Mouse (Mus musculus) v-Abl transformed pro-B cells (cell line): Measurements from ENCODE around the gene Ctsc.

Experiments used
- in situ Hi-C, 2 experiments: fragments of 400-800 bp; cut with MboI; formaldehyde crosslinking; loops; one replicate each; pipeline ENCODE4 v1.15.1; 2025; ENCODE audit not compliant: unreplicated experiment in 2 of 2

Gene Ctsc

GRCm38 (mm10) chr7:88292044-88292443, 14.2 kb downstream of the Ctsc start:
- in situ Hi-C loops, result no loop called here

- in situ Hi-C loops, result no loop called here
These were observed 16.0 kb downstream of the Ctsc start for GRCm38 (mm10) chr7:88293907-88294306.

- in situ Hi-C loops, result no loop called here
These were observed 18.1 kb downstream of the Ctsc start for GRCm38 (mm10) chr7:88295989-88296388.

- in situ Hi-C loops, result no loop called here
These were observed 19.0 kb downstream of the Ctsc start for GRCm38 (mm10) chr7:88296932-88297331.

GRCm38 (mm10) chr7:88305750-88306149, 27.9 kb downstream of the Ctsc start:
- in situ Hi-C loops, result loop anchor here in 1 of 2 experiments (25.0 kb wide), 1 partner anchor 468 kb away; no protein-coding TSS in a partner anchor

- in situ Hi-C loops, result loop anchor here in 1 of 2 experiments (25.0 kb wide), 1 partner anchor 469 kb away; no protein-coding TSS in a partner anchor
These were observed 28.8 kb downstream of the Ctsc start for GRCm38 (mm10) chr7:88306725-88307124.

- in situ Hi-C loops, result loop anchor here in 1 of 2 experiments (25.0 kb wide), 1 partner anchor 473 kb away; no protein-coding TSS in a partner anchor
These were observed 32.7 kb downstream of the Ctsc start for GRCm38 (mm10) chr7:88310398-88311180.

- in situ Hi-C loops, result loop anchor here in 1 of 2 experiments (25.0 kb wide), 1 partner anchor 479 kb away; no protein-coding TSS in a partner anchor
These were observed 38.5 kb downstream of the Ctsc start for GRCm38 (mm10) chr7:88316408-88316807.

- in situ Hi-C loops, result loop anchor here in 1 of 2 experiments (25.0 kb wide), 1 partner anchor 481 kb away; no protein-coding TSS in a partner anchor
These were observed 40.6 kb downstream of the Ctsc start for GRCm38 (mm10) chr7:88318474-88318873.

GRCm38 (mm10) chr7:88318904-88319303, 41.0 kb downstream of the Ctsc start:
- in situ Hi-C loops, result loop anchor here in 1 of 2 experiments (25.0 kb wide), 1 partner anchor 482 kb away; no protein-coding TSS in a partner anchor

- in situ Hi-C loops, result loop anchor here in 1 of 2 experiments (25.0 kb wide), 1 partner anchor 482 kb away; no protein-coding TSS in a partner anchor
These were observed 41.7 kb downstream of the Ctsc start for GRCm38 (mm10) chr7:88319414-88320140.

- in situ Hi-C loops, result loop anchor here in 1 of 2 experiments (25.0 kb wide), 1 partner anchor 483 kb away; no protein-coding TSS in a partner anchor
These were observed 42.9 kb downstream of the Ctsc start for GRCm38 (mm10) chr7:88320628-88321336.

- in situ Hi-C loops, result loop anchor here in 1 of 2 experiments (25.0 kb wide), 1 partner anchor 485 kb away; no protein-coding TSS in a partner anchor
These were observed 44.5 kb downstream of the Ctsc start for GRCm38 (mm10) chr7:88322431-88322830.

GRCm38 (mm10) chr7:88327495-88327894, 49.6 kb downstream of the Ctsc start:
- in situ Hi-C loops, result no loop called here

- in situ Hi-C loops, result loop anchor here in 1 of 2 experiments (10.0 kb wide), 1 partner anchor 129 kb away; no protein-coding TSS in a partner anchor
These were observed 65.9 kb downstream of the Ctsc start for GRCm38 (mm10) chr7:88343828-88344227.

GRCm38 (mm10) chr7:88346035-88346434, 68.2 kb downstream of the Ctsc start:
- in situ Hi-C loops, result loop anchor here (5.0 to 10.0 kb wide), 2 partner anchors 131 to 249 kb away; no protein-coding TSS in a partner anchor

- in situ Hi-C loops, result loop anchor here (5.0 to 25.0 kb wide), 4 partner anchors 135 to 1055 kb away; partner anchors contain the start of genes Fzd4 (in 1 of the 2) and Tmem135 (in 1 of the 2)
These were observed 79.2 kb downstream of the Ctsc start for GRCm38 (mm10) chr7:88356871-88357776.

GRCm38 (mm10) chr7:88358042-88358878, 80.4 kb downstream of the Ctsc start:
- in situ Hi-C loops, result loop anchor here (5.0 to 25.0 kb wide), 4 partner anchors 136 to 1054 kb away; partner anchors contain the start of genes Fzd4 (in 1 of the 2) and Tmem135 (in 1 of the 2)
